Mouse (Mus musculus) urinary bladder, postnatal 25 days (tissue): ENCODE measurements around the gene Rhox2c.
"Not testable (repeated sequence)": the region's sequence is repeated elsewhere in the genome, so short reads cannot be mapped to it uniquely, and the experiment has no call there.

Source experiments
- DNase-seq: peaks from one replicate; pipeline ENCODE4 v3.0.0; 2022; ENCODE audit warnings: low spot score

Gene Rhox2c

GRCm38 (mm10) chrX:37453380-37453779, at the start of gene Rhox2c:
Gene Rhox2c (plus strand): TSS chrX:37453680.
- not testable (repeated sequence) for DNase-seq

- not testable (repeated sequence) for DNase-seq
Observed at GRCm38 (mm10) chrX:37411767-37412166, 41.7 kb upstream of the Rhox2c start, which contains the start of gene Rhox2b. Gene Rhox2b (plus strand): TSS chrX:37412067.

- DNase-seq, result not testable (repeated sequence)
Observed at GRCm38 (mm10) chrX:37432194-37432593, 21.3 kb upstream of the Rhox2c start, which contains the start of gene Rhox4b. Gene Rhox4b (plus strand): TSS chrX:37432494.

- DNase-seq, result not testable (repeated sequence)
Observed at GRCm38 (mm10) chrX:37458285-37458684, 4.8 kb downstream of the Rhox2c start, which contains the start of gene Rhox3c. Gene Rhox3c (plus strand): TSS chrX:37458585.

GRCm38 (mm10) chrX:37480037-37480436, 26.6 kb downstream of the Rhox2c start, which contains the start of gene Rhox4c:
Gene Rhox4c (plus strand): TSS chrX:37480337.
- DNase-seq, result not testable (repeated sequence)

- DNase-seq, result not testable (repeated sequence)
Observed at GRCm38 (mm10) chrX:37514059-37514458, 60.6 kb downstream of the Rhox2c start, which contains the start of gene Rhox4d. Gene Rhox4d (plus strand): TSS chrX:37514359.
